Mouse (Mus musculus) cerebellum, postnatal 4 days (tissue): ENCODE results near the gene Pip4k2a.

Source experiments
- DNase-seq, 2 experiments: peaks; one replicate each; pipeline ENCODE4 v3.0.0; 2022; ENCODE audit warnings: low spot score in 2 of 2, mixed read lengths in 1 of 2

The Pip4k2a gene

GRCm38 (mm10) chr2:18956424-18956823 lies 41.5 kb downstream of the Pip4k2a start:
- no peak for DNase-seq

GRCm38 (mm10) chr2:18955671-18956070 lies 42.3 kb downstream of the Pip4k2a start:
- DNase-seq, result no peak

- DNase-seq, result no peak
Measured at GRCm38 (mm10) chr2:18955022-18955421, 42.9 kb downstream of the Pip4k2a start.

GRCm38 (mm10) chr2:18954422-18954821 lies 43.5 kb downstream of the Pip4k2a start:
- DNase-seq, result no peak

DNA sequence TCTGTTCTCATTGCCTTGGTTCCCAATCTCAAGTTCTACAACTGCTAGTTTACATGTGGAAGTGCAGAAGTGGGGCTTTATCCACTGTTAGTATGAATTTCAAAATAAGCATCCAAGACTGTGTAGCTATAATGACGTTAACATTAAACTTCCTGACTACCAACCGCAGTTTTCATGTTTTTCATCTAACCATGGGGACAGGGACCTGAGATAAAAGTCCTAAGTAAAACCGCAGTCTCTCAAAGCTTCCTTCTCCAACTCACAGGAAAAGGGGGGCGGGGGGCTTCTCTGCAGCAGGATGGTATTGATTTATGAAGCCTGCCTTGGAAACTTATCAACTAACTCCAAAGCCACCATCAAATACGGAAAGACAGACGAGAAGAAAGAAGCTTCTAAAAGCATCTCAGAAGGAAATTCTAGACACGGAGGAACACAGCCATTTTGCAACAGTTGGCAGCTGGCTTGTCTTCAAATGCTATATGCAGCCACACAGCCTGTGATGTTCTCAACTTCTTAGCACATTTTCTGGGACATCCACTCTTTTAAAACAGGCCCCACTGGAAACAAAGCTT lies 45.7 kb downstream of the Pip4k2a start:
- DNase-seq, result no peak

DNA sequence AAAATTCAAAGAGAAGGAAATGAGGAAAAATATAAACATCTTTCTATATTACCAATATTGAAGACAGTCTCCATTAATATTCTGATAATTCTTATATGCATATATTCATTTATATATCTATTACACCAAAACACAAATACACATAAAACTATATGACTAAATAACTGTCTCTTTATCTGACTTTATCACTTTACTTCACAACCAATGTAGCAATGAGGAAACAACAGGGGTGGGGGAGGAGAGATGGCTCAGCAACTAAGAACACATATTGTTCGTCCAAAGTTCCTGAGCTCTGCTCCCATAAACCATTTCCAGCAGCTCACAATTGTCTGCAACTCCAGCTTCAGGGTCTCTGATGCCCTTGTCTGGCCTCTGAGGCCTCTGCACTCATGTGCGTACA lies 47.2 kb downstream of the Pip4k2a start:
- no peak for DNase-seq

DNA sequence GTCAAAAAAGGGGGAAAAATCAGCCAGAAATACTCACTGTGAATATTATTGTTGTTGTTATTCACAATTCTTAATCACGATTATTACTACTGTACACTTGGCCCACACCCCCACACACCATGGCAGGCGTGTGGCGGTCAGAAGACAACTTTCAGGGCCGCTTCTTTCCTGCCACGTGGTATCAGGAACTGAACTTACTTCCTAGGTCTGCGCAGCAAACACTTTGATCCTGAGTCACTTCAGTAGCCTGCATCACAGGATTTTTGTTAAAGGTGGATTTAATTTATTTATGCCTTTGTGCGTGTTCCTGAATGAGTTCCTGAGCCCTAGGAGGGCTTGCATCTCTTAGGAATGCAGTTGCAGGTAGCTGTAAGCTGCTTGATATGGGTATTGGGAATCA lies 49.2 kb downstream of the Pip4k2a start:
- DNase-seq, result no peak

DNA sequence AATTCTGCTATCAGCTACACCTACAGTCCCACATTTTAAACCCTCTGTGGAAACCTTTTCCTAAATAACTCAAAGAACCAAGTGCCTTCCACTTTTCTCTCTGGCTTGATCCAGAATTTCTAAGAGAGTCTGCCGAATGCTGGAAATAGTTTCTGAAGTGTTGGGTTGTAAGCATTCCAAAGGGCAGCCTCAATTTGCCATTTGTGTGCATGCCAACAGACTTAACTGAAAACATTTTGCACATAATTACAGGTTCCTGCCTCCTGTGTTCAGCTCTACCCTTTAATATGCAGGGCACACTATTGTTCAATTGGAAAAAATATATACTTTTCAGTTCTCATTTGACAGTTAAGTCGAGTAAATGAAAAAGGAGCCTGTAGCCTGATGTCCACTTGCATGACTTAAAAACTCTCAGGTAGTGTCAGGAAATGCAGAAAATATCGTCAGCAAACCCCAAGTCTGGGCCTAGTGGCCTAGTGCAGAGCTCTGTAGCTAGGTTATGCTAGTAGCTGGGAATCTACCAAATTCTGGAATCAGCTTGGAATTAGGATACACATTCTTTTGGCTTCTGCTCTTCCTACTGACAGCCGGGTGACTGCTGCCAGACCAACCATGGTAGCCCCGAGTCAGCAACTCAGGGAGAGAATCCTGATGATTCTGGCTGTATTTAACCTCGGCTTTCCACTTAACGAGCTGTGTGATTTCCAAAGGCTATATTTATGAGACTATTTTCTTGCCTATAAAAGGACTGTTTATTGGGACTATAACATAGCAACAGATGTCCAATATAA lies 50.1 kb downstream of the Pip4k2a start:
- DNase-seq, result no peak

GRCm38 (mm10) chr2:18945438-18945837 lies 52.5 kb downstream of the Pip4k2a start:
- no peak for DNase-seq

DNA sequence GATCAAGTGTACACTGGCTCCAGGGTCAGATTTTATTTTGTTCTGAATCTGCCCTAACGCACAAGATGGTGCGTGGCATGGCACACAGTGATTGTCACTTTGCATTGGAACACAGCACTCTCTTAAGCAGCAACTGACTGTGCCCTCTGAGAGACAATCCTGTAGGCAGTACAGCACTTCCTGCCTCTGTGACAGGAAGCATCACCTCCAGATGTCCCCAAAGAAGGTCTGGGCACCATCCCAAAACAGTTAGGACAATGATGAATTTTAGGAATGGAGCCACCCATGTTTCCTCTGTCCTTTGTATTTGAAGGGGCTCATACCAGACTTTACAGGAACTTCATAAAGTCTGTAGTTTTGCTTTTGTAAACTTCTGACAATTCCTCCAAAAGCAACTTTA lies 54.0 kb downstream of the Pip4k2a start:
- no peak for DNase-seq

DNA sequence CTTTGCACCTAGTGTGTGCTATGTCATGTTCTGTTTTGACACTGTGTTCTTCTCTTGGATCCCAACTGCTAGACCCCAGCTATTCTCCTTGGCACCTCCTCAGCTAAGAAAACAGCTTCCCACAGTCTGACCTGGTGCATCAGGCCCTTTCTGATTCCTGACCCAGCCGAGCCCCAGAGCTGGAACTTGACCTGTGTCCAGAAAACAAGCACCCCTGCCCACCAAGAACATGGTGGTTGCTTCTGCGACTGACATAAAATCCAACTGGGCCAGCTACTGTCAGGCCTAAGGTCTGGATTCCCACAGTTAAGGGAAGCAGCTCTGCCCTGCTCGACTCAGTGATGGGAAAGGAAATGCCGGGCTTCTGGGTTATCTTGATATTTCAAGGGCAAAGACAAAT lies 54.6 kb downstream of the Pip4k2a start:
- no peak for DNase-seq

DNA sequence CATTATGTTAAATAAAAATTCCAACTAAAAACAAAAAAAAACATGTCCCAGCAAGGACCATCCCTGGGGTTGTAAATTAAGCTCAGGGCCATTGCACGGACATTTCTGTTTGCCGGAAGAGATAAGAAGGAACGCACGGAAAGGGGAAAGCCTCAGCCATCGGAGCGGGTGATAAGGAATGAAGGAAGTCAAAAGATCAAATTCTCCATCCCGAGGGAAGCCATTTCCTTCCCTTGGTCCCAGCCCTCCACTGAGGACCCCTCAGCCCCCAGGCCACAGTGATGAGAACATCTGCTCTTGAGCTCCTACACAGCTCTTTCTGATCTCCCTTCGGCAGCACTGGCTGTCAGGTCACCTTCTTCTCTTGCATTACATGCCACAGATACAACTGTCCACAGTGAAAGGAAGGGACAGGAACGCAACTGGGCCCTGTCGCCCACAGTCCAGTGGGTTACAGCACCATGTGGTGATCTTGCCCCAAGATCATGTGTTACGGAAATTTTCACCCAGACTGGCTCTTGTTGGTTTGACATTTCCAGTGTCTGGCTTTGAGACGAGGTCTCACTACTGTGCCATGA lies 57.1 kb downstream of the Pip4k2a start:
- no peak for DNase-seq

GRCm38 (mm10) chr2:18938923-18939329 lies 59.0 kb downstream of the Pip4k2a start:
- no peak for DNase-seq

DNA sequence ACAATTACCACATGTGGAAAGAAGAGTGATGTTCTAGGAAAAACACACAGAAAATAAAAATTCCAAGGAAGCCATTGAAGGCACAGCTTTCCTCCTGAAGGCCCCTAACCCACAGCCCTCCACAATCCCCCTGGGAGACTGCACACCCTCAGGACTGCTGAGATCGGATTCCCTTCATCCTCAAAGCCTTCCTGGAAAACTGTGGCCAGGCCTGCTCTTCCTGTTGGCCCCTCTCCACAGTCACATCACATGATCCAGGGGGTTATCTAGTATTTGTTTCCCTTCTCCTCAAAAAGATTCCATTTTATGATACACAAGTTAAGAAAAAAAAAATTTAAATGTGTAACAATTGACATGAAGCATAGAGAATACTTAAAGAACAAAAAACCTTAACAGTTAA lies 59.7 kb downstream of the Pip4k2a start:
- DNase-seq, result no peak

DNA sequence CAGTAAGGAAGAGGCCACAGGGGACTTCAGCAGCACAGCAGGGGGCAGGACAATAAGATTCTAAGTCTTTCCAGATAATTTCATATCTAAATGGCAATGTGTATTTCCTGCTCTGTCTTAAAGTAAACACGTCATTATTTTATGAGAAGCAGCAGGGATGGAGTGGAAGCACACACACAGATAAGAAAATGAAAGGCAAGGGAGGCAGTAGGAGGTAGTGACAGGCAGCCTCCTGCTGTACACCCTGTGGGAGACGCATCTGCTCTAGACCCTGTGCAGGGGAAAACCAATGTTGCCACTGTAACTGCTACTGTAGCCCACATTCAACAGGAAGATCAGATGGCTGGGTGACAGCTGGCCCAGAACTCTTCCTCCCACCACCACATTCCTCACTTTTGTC lies 60.3 kb downstream of the Pip4k2a start:
- no peak for DNase-seq

DNA sequence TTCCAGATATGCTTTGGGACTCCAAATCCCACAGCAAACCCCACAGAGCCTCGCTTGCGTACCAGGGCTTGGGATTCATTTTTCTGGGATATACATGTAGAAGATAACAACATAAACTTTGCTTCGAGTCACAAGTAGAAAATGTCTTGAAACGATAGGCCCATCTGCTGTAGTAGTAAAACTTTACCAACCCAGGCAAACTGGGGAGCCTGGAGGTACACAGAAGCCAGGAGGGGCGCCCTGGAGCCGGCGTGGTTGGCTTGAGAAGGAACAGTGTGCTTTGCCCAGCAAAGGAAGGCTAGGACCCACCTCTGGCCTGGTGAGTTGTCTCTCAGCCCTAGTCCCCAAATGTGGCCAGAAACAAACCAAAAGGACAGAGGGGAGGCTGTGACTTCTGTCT lies 61.5 kb downstream of the Pip4k2a start:
- no peak for DNase-seq

GRCm38 (mm10) chr2:18935581-18936027 lies 62.3 kb downstream of the Pip4k2a start:
- DNase-seq, result no peak

GRCm38 (mm10) chr2:18934131-18934530 lies 63.8 kb downstream of the Pip4k2a start:
- no peak for DNase-seq

DNA sequence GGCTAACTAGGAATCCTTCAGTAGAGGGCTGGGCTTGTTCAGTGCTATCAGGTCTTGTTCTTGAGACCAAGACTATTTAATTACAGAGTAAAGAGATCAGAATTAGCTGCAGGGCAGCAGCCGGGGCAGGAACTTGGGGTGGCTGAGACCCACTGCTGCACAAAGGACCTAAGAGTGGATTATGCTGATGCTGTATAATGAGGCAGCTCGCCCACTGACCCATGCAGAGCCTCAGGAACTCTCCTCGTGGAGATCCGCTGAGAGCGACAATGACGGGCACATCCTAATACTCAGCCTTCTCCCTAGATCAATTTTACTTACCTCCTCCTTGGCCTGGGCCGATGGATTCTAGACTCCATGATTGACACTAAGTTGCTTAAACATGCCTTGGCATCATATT lies 64.5 kb downstream of the Pip4k2a start:
- no peak for DNase-seq

DNA sequence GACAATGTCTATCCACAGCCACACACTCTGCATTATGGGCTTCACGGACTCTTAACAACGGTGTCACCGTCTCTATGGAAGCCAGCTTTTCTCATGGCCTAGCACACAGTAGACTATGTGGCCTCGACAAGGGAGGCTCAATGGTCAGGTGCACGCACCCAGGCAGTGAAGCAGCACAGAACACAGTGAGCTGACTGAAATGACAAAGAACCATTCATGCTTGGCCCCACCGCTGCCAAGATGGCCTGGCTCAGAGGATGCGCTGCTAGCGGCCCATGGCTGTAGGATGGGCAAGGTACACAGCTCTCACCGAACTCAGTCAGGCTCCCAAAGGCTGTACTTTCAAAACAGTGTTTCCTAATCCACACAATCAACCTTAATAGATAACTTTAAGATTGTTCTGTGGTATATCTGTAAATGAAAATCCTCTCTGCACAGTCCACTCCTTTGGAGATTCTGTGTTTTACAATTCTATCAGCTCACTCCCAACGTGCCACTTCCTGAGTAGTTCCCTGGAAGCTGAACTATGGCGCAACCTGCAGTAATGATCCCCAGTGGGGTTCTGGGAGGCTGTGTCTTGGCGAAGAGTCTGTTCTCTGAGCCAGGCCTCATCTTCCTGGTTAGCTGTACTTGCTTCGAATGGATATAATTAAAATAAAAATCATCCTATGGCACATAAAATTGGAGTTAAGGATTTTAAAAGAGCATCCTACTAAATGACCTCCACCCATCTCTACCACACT lies 67.4 kb downstream of the Pip4k2a start:
- no peak for DNase-seq

- no peak for DNase-seq
Measured at GRCm38 (mm10) chr2:18928597-18929257, 69.2 kb downstream of the Pip4k2a start.

DNA sequence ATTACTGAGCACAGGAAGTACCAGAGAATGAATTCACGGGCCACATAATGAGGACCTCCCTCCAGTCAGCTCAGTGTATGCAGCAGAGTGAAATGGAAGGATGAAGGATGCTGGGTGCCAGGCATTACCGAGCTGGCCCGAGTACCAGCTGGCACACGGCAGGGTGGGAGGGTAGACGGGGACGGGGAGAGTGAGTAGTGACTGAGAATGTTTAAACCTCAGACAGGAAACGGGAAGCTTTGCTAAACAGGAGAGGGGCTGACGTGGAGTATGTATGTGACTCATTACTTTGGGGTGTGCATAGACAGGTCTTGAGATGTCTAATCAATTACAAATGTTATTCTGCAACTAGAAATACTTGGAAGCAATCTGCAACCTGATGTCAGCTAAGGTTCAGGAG lies 69.7 kb downstream of the Pip4k2a start:
- no peak for DNase-seq
